Mouse (Mus musculus) heart, postnatal 0 days (tissue): ENCODE data around the gene Cdt1.

ENCODE experiments used
- CTCF ChIP-seq: IDR thresholded peaks from 2 replicates; pipeline ENCODE4 v1.5.1; 2016; ENCODE audit warnings: antibody characterized with exemption, control low read depth, low read depth
- EP300 ChIP-seq: IDR thresholded peaks from 2 replicates; pipeline ENCODE4 v1.6.1; 2016; ENCODE audit warnings: antibody characterized with exemption, low read depth

DNA sequence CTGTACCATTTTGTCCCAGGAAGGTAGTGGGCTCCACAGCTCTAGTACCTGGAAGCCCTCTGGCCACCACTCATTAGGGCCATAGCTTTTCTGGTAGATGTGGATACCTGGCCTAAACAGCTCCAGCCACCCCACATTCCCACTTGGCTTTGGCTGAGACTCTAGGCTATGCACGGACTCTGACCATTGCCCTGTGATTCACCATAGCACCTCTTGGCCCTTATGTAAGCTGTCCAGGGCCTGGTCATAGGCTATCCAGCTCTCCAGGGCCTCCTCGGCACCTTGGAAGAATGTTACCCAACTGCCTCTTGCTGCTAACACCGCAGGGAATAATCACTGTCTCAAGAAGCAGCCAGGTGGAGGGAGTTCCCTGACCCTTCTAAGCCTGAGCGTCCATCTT, 38.7 kb upstream of the Cdt1 start:
- no peak for TF ChIP-seq CTCF
- no peak for TF ChIP-seq EP300
